Mouse (Mus musculus) olfactory bulb, adult 2 months (tissue): ENCODE data around the gene Adgrl3. TPM values are rescaled to one million over a fixed set of nuclear protein-coding genes. Genes with fewer than 3 reads are reported as not detected.

Experiments used
- H3K27ac ChIP-seq: fragments of 200-500 bp; 2 replicates; pipeline ENCODE4 v1.5.1; 2012; ENCODE audit warnings: low read depth, low read length; ENCODE audit not compliant: insufficient read depth
- H3K4me1 ChIP-seq: fragments of 200-500 bp; 2 replicates; pipeline ENCODE4 v1.6.1; 2012; ENCODE audit warnings: low read length; ENCODE audit not compliant: control insufficient read depth, insufficient read depth
- H3K4me3 ChIP-seq: fragments of 200-500 bp; 2 replicates; pipeline ENCODE4 v1.5.1; 2012; ENCODE audit warnings: mild to moderate bottlenecking, low read depth, low read length, moderate library complexity; ENCODE audit not compliant: insufficient read depth
- CTCF ChIP-seq: fragments of 200-500 bp; IDR thresholded peaks from 2 replicates; pipeline ENCODE4 v1.5.1; 2012; ENCODE audit warnings: low read depth, mild to moderate bottlenecking, low read length, moderate library complexity; ENCODE audit not compliant: insufficient read depth
- POLR2A ChIP-seq: fragments of 200-500 bp; IDR thresholded peaks from 2 replicates; pipeline ENCODE4 v1.6.1; 2012; ENCODE audit warnings: mild to moderate bottlenecking, low read depth, low read length, moderate library complexity; ENCODE audit not compliant: insufficient read depth
- WGBS: fragments of 180-500 bp; shearing (Covaris S2); methylation state at CpG from one replicate; pipeline ENCODE4 v1.1.7; 2018; 5-methylcytosine and 5-hydroxymethylcytosine counted together
- polyA plus RNA-seq: library from polyadenylated mRNA; stranded (reverse); fragments of >200 nt; gene quantifications from 2 replicates; pipeline ENCODE4 v1.2.4, GENCODE M21; 2012; ENCODE audit warnings: low replicate concordance; ENCODE audit not compliant: missing spikeins, insufficient read depth, insufficient read length

Adgrl3 gene
- polyA plus RNA-seq, 1 experiment: not detected

DNA sequence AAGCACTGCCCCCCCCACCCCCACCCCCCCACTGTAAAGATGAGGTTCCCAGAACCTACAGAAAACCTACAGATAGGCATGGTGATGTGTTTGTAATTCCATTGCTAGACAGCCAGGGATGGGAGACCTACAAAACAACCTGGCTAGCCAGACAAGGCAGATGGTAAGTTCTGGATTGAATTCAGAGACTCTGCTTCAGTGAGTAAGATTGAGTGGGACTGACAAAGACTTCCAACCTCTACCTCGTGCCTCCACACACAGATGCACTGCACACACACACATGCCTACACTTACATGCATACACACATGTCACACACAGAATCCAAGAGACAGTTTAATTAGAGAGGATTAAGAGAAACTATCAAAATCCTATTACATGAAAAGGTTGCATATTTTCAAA lies 544.4 kb downstream of the Adgrl3 start:
- no peak overlapping the region for H3K4me3 ChIP-seq
- TF ChIP-seq CTCF: no peak
- no peak for TF ChIP-seq POLR2A
- H3K27ac ChIP-seq: no peak overlapping the region
- 61% methylated on average over 1 of the region's 1 CpGs for WGBS
- no peaks in the 10 kb centered on the region for H3K4me1 ChIP-seq

DNA sequence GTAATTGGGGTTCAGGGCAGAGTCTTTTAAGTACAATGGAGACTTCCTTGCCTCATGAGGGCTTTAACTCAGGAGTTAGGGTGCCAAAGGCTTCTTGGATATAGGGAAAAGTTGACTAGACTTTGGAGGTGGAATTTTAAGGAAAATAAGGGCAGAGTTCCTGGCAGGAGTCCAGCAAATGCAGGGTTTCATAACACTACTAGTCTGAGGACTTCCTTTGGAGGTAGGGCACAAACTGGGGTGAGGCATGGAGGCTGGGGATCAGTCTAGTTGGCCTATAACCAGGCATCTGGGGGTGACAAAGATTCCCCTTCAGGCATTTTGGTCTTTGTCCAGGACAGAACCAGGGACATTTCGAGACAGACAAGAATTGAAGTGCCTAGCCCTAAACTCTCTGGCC lies 546.6 kb downstream of the Adgrl3 start:
- no peak overlapping the region for H3K4me3 ChIP-seq
- H3K27ac ChIP-seq: no peak overlapping the region
- H3K4me1 ChIP-seq: no peaks in the 10 kb centered on the region
- WGBS: 95% methylated on average over 1 of the region's 1 CpGs
- TF ChIP-seq POLR2A (no peak), CTCF (no peak)

DNA sequence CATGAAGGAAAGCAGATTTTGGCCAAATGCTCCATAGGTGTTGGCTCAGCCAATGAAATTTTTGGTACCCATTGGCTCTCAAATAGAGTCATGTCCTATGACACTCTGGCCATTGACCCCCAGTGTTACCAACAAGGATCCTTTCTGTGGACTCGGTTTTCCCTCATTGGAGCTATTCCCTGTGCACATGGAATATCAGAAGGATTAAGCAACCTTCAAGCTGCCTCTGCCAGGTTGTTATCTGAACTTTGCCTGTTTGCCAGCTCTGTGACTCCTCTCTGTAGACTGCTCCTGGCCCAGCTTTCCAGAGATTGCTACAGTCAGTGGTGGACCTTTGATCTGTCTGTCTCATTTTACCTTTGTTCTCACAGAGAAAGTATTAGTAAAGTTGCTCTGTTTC lies 548.8 kb downstream of the Adgrl3 start:
- no peaks in the 10 kb centered on the region for H3K4me1 ChIP-seq
- no peak for TF ChIP-seq POLR2A
- TF ChIP-seq CTCF: no peak
- 79% methylated on average over 1 of the region's 1 CpGs for WGBS
- H3K4me3 ChIP-seq: no peak overlapping the region
- H3K27ac ChIP-seq: no peak overlapping the region

DNA sequence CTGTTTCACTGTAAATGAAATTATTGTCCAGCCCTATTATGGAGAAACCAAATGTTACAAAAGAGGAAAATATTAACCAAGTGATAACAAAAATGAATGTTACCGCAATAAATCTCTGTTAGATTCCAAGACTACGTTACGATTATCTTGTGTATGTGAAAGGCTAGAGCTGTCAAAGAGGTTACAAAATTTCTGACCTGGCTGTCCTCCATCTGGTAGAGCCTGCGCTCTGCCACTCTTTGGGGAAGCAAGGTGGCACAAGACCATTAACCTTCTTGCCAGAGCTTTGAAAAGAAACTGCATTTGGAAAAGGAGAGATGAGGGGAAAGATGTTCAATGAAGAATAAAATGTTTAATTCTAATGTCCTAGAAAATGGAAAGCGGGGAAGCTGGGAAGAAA lies 562.9 kb downstream of the Adgrl3 start:
- no peaks in the 10 kb centered on the region for H3K4me1 ChIP-seq
- H3K4me3 ChIP-seq: no peak overlapping the region
- H3K27ac ChIP-seq: no peak overlapping the region
- TF ChIP-seq POLR2A: no peak
- no peak for TF ChIP-seq CTCF
- 75% methylated on average over 5 of the region's 5 CpGs for WGBS

DNA sequence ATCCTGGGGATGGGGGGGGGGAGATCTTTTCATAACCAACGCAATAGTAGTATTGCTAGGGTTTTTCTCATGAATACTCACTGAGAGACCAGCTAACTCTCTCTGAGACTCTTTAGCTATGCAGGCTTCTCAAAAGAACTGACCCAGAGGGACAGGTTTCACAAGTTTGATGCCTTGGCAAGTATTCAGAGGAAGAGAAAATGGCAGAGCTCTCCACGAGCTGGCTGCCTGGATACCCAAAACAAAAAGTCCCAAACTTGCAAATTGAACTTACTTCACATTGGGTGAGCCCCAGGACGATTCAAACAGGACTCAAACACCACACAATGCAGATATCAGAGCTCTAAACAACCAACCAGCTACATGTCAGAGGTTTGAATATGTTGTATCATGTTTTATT lies 563.5 kb downstream of the Adgrl3 start:
- no peak for TF ChIP-seq POLR2A
- no peak for TF ChIP-seq CTCF
- WGBS: 37% methylated on average over 3 of the region's 3 CpGs
- Histone ChIP-seq H3K27ac (no peak overlapping the region), H3K4me3 (no peak overlapping the region), H3K4me1 (no peaks in the 10 kb centered on the region)

DNA sequence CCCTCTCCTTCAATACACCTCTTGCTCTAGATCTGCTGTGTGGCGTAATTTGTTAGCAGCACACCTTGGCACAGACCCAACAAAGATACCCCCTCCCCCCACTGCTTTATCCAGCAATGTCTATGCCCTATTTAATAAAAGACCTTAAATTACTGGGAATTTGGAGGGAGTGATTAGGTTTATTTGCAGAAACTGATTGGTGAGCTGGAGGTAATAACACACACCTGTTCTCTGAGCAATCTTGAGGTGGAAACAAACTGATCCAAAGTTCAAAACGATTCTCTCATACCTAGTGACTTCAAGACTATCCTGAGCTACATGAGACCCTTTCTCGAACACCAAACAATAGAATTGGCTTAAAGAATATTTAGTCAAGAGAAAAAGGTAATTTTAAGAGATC lies 565.0 kb downstream of the Adgrl3 start:
- no peak overlapping the region for H3K27ac ChIP-seq
- 70% methylated on average over 3 of the region's 3 CpGs for WGBS
- no peak overlapping the region for H3K4me3 ChIP-seq
- no peaks in the 10 kb centered on the region for H3K4me1 ChIP-seq
- no peak for TF ChIP-seq POLR2A
- no peak for TF ChIP-seq CTCF

DNA sequence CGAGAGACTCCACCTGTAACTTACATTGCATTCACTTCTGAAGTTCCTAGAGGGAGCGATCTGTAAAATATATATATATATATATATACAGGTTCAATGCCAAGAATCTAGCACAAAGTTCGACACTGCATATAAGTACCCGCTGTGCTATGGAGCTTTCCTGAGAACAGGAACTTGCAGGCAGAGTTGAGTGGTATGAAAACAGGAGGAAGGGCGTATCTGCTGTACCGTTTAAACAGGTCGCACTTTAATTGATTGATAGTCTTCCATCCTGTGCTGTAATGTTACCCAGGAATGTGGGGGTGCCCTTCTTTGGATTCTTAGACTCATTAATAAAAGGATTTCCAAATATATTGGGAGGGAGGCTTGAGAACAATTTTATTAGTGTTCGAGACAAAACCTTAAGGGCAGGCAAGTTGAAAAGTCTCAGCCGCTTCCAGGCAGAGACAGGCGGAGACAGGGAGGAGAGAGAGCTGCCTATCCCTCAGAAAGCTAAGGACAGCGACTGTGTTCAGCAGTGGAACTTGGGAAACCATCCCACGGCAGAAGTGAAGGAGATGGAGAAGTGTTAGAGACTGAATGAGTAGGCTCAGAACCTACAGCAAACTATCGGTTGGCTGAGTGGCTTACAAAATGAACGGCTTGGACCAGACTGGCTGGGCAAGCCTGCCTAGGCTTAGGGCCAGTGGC lies 570.2 kb downstream of the Adgrl3 start:
- H3K4me3 ChIP-seq: no peak overlapping the region
- H3K4me1 ChIP-seq: no peaks in the 10 kb centered on the region
- no peak for TF ChIP-seq POLR2A
- no peak for TF ChIP-seq CTCF
- H3K27ac ChIP-seq: no peak overlapping the region
- 92% methylated on average over 14 of the region's 14 CpGs for WGBS

DNA sequence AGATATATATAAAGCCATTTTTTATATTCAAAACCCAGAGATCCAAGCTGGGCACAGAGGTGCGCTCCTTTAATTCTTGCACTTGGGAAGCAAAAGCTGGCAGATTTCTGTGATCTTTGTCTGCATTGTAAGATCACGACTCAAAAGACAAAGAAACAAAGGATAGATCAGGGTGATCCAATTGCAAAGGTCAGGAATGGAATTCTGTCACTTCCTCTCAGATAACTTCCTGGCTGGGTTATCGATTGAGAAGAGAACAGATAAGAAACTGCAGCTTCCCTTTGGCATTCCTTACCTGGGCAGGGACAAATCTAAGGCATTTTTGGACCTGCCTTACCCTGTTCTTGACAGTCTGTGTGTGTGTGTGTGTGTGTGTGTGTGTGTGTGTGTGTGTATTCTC lies 571.5 kb downstream of the Adgrl3 start:
- Histone ChIP-seq H3K27ac (no peak overlapping the region), H3K4me1 (no peaks in the 10 kb centered on the region), H3K4me3 (no peak overlapping the region)
- no peak for TF ChIP-seq POLR2A
- TF ChIP-seq CTCF: no peak
- WGBS: 64% methylated on average over 3 of the region's 3 CpGs

DNA sequence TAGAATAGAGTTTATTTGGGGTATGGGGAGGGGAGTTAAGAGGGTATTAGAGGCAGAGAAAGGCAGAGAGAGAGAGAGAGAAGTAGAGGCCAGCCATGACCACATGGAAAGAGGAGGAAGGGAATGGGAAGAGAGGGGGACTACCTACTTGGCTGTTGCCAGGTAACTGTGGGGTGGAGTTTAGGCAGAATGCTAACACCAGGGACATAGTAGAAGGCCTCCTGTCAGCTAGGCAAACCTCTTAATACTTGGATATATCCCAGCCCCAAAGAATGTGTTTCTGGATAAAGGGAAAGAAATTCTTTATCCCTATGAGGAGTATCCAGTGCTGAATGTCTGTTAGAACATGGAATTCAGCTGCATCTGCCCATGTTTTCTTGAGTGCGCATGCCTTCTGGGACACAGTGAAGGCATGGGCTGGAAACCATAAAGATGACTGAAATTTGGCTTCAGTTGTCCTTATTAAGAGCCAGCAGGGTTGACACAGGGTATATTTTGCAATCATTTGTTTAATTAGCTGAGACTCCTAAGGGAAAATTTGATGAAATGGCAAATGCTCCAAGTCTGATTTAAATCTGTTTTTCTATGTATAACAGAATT lies 573.6 kb downstream of the Adgrl3 start:
- no peak overlapping the region for H3K4me3 ChIP-seq
- no peak overlapping the region for H3K27ac ChIP-seq
- no peaks in the 10 kb centered on the region for H3K4me1 ChIP-seq
- TF ChIP-seq CTCF (no peak), POLR2A (no peak)
- 86% methylated on average over 1 of the region's 1 CpGs for WGBS

DNA sequence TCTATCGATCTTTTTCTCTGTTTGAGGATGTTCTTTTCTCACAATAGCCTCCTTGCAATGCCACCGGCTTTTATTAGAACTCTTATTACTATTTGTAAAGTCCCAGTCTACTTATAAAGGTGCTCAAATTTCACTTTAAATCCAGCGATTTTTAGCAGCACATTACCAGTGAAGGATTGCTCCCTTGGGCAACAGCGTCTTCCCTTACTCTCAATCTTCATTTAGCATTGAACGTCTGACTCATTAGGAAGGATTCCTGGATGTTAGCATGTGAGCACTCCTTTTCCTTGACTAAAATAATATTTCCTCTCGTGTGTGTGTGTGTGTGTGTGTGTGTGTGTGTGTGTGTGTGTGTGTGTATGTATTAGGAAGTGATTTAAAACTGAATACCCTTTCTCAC lies 578.1 kb downstream of the Adgrl3 start:
- Histone ChIP-seq H3K4me1 (no peaks in the 10 kb centered on the region), H3K4me3 (no peak overlapping the region), H3K27ac (no peak overlapping the region)
- 64% methylated on average over 6 of the region's 6 CpGs for WGBS
- TF ChIP-seq POLR2A (no peak), CTCF (no peak)
